Mouse (Mus musculus) erythroid progenitor cell, adult 5-6 weeks (primary cell): ENCODE measurements around the gene Fbxo31. TPM values are rescaled to one million over a fixed set of nuclear protein-coding genes. Genes with fewer than 3 reads are reported as not detected.

Experiments used
- total RNA-seq, 2 experiments: library from RNA; stranded (forward) in 1 of 2; stranded (reverse) in 1 of 2; fragments of 150-400 nt in 1 of 2; fragments of 186-747, 209-891 nt in 1 of 2; gene quantifications; 2 replicates each; pipeline versions ENCODE4 v1.2.3 to v1.2.4; 2015 to 2017; ENCODE audit warnings: low replicate concordance in 2 of 2

Gene Fbxo31
- total RNA-seq, 2 experiments from 2014 or later, result 1.5 to 1.7 TPM

Other genes starting within 250 kb of the Fbxo31 start
- gene 1700018B08Rik, start 34.5 kb downstream of the Fbxo31 start, total RNA-seq (2015; ENCODE audit: low replicate concordance), result not detected in 2 replicates
- gene 1700018B08Rik, start 34.5 kb downstream of the Fbxo31 start, total RNA-seq (2017; ENCODE audit: low replicate concordance), result not detected in 2 replicates
- gene Map1lc3b, start 11.6 kb upstream of the Fbxo31 start, total RNA-seq (2015; ENCODE audit: low replicate concordance), result 93.9 and 137 TPM in 2 replicates
- 84.3 and 101 TPM in 2 replicates for gene Map1lc3b, start 11.6 kb upstream of the Fbxo31 start, total RNA-seq (2017; ENCODE audit: low replicate concordance)
- gene Zcchc14, start 74.1 kb upstream of the Fbxo31 start, total RNA-seq (2015; ENCODE audit: low replicate concordance), result not detected in 2 replicates
- not detected in 2 replicates for gene Zcchc14, start 74.1 kb upstream of the Fbxo31 start, total RNA-seq (2017; ENCODE audit: low replicate concordance)
- not detected in 2 replicates for gene Jph3, start 150.8 kb upstream of the Fbxo31 start, total RNA-seq (2015; ENCODE audit: low replicate concordance)
- not detected in 2 replicates for gene Jph3, start 150.8 kb upstream of the Fbxo31 start, total RNA-seq (2017; ENCODE audit: low replicate concordance)